Mouse (Mus musculus): ENCODE results near the gene Prl7a2.

The Prl7a2 gene

GRCm38 (mm10) chr13:27667936-27668335, at the start of gene Prl7a2:
Gene Prl7a2, minus strand, starts transcription at chr13:27668036.
- no peak for DNase-seq (ENCODE audit: low read depth, low spot score)

- no peak for DNase-seq (ENCODE audit: low read depth, low spot score)
Observed at GRCm38 (mm10) chr13:27716636-27717035, 48.8 kb upstream of the Prl7a2 start, which contains the start of gene Prl7d1. Gene Prl7d1, minus strand, starts transcription at chr13:27716736.

- no peak for DNase-seq (ENCODE audit: low read depth, low spot score)
Observed at GRCm38 (mm10) chr13:27706521-27706920, 38.7 kb upstream of the Prl7a2 start.

DNA sequence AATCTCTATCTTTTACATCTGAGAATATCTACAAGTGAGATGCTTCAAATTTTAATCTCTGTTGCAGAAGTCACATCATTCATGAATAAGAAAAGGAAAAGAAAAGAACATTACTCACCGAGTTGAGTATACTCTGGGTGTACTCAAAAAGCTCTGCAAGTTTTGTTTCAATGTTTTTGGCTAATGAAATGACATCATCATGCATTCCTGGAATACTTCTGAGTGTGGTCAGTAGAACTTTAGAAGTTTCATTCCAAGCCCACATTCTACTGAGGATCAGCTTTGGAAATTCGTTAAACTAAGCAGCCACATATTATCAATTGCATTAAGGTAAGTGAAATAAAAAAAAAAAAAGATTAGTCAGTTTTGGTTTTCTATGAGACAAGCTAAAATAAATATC, 7.1 kb downstream of the Prl7a2 start:
- DNase-seq (ENCODE audit: low read depth, low spot score): no peak

DNA sequence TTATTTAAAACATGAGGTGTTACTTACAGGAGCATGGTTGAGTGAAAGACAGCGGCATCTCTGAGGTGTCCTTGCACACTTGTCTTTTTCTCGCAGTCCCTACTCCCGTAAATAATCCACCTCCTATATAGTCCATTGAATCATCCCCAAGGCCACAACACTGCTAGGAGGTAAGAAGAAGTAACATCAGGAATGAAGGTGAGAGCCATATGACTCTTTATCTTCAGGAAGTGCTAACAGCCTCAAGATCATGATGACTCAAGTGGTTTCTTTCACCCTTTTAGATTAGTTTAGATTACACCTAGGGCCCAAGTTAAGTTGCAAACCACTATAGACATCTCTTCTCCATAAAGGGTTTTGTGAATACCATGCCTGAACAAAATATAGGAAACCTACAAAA, 25.4 kb downstream of the Prl7a2 start, which contains the start of gene Prl7a1:
TSS of gene Prl7a1 (minus strand) at position 101 of the 400 bp plus-strand sequence.
- DNase-seq (ENCODE audit: low read depth, low spot score): no peak

- no peak for DNase-seq (ENCODE audit: low read depth, low spot score)
Observed at GRCm38 (mm10) chr13:27610482-27610881, 57.4 kb downstream of the Prl7a2 start, which contains the start of gene Prl7b1. Gene Prl7b1, minus strand, starts transcription at chr13:27610582.
